Mouse (Mus musculus) midbrain, embryonic 14.5 days (tissue): ENCODE results near the gene Olfr620. TPM values are rescaled to one million over a fixed set of nuclear protein-coding genes. Genes with fewer than 3 reads are reported as not detected.

Source experiments
- ATAC-seq: fragments of 200-750 bp; cut with Nextera tagmentation; 2 replicates; pipeline ENCODE4 v1.8.0; 2017; ENCODE audit warnings: moderate number of reproducible peaks, moderate library complexity; ENCODE audit not compliant: low FRiP score, low TSS enrichment
- DNase-seq: peaks from one replicate; pipeline ENCODE4 v3.0.0-alpha.2; 2015
- H3K27ac ChIP-seq: fragments of 300-500 bp; sonication (generic); replicated peaks from 2 replicates; pipeline ENCODE4 v1.5.1; 2014; ENCODE audit warnings: mild to moderate bottlenecking, low read depth, low read length, moderate library complexity
- H3K27me3 ChIP-seq: fragments of 300-500 bp; sonication (generic); 2 replicates; pipeline ENCODE4 v1.6.1; 2014; ENCODE audit warnings: low read length, control low read depth, mixed read lengths; ENCODE audit not compliant: control insufficient read depth, insufficient read depth
- H3K36me3 ChIP-seq: fragments of 300-500 bp; sonication (generic); 2 replicates; pipeline ENCODE4 v1.6.1; 2014; ENCODE audit warnings: low read length, control low read depth; ENCODE audit not compliant: control insufficient read depth, insufficient read depth
- H3K4me1 ChIP-seq: fragments of 300-500 bp; sonication (generic); 2 replicates; pipeline ENCODE4 v1.6.1; 2014; ENCODE audit warnings: mild to moderate bottlenecking, antibody characterized with exemption, low read length, control low read depth; ENCODE audit not compliant: control insufficient read depth, insufficient read depth
- H3K4me2 ChIP-seq: fragments of 300-500 bp; sonication (generic); 2 replicates; pipeline ENCODE4 v1.6.1; 2014; ENCODE audit warnings: mild to moderate bottlenecking, low read length, moderate library complexity
- H3K4me3 ChIP-seq: fragments of 300-500 bp; sonication (generic); replicated peaks from 2 replicates; pipeline ENCODE4 v1.5.1; 2014; ENCODE audit warnings: low read depth, low read length
- H3K9ac ChIP-seq: fragments of 300-500 bp; sonication (generic); replicated peaks from 2 replicates; pipeline ENCODE4 v1.6.1; 2014; ENCODE audit warnings: mild to moderate bottlenecking, low read length, moderate library complexity
- H3K9me3 ChIP-seq: fragments of 300-500 bp; sonication (generic); 2 replicates; pipeline ENCODE4 v1.6.1; 2016; ENCODE audit warnings: low read length, control low read depth, mixed read lengths; ENCODE audit not compliant: control insufficient read depth
- WGBS: fragments of 180-500 bp; shearing (Covaris S2); extraction: QIAGEN DNeasy Blood & Tissue Kit; methylation state at CpG from one replicate; pipeline ENCODE4 v1.1.7; 2014; 5-methylcytosine and 5-hydroxymethylcytosine counted together
- polyA plus RNA-seq: library from polyadenylated mRNA; unstranded; fragments of >200 nt; fragmentation: Nextera tagmentation; extraction: Ambion mirVana; gene quantifications from 2 replicates; pipeline ENCODE4 v1.2.1, GENCODE M21; 2014

The Olfr620 gene
- polyA plus RNA-seq, result not detected in 2 replicates

GRCm38 (mm10) chr7:103612434-103612833 lies at the start of gene Olfr620:
TSS of gene Olfr620 (minus strand) at chr7:103612534.
- Histone ChIP-seq H3K27me3 (no peaks in the 10 kb centered on the region), H3K9ac (no peak within 1 kb of the TSS), H3K36me3 (no peaks in the 10 kb centered on the region), H3K27ac (no peak within 1 kb of the TSS), H3K9me3 (no peaks in the 10 kb centered on the region), H3K4me3 (no peak within 1 kb of the TSS), H3K4me2 (no peak within 1 kb of the TSS), H3K4me1 (no peaks in the 10 kb centered on the region)
- ATAC-seq (no peak), DNase-seq (no peak)
- 70% methylated on average over 2 of the region's 2 CpGs for WGBS

- no peaks in the 10 kb centered on the region for H3K36me3 ChIP-seq
- no peak overlapping the region for H3K9ac ChIP-seq
- WGBS, result 89% methylated on average over 4 of the region's 4 CpGs
- H3K4me2 ChIP-seq, result no peak overlapping the region
- no peaks in the 10 kb centered on the region for H3K27me3 ChIP-seq
- H3K27ac ChIP-seq, result no peak overlapping the region
- H3K9me3 ChIP-seq, result no peaks in the 10 kb centered on the region
- DNase-seq (no peak), ATAC-seq (no peak)
- no peak overlapping the region for H3K4me3 ChIP-seq
- no peaks in the 10 kb centered on the region for H3K4me1 ChIP-seq
Measured at GRCm38 (mm10) chr7:103644070-103644469, 31.7 kb upstream of the Olfr620 start.

GRCm38 (mm10) chr7:103642602-103643001 lies 30.3 kb upstream of the Olfr620 start, which contains the start of gene Olfr622:
TSS of gene Olfr622 (minus strand) at chr7:103642702.
- Histone ChIP-seq H3K4me1 (no peaks in the 10 kb centered on the region), H3K9me3 (no peaks in the 10 kb centered on the region), H3K4me3 (no peak within 1 kb of the TSS), H3K9ac (no peak within 1 kb of the TSS), H3K27me3 (no peaks in the 10 kb centered on the region), H3K27ac (no peak within 1 kb of the TSS), H3K4me2 (no peak within 1 kb of the TSS), H3K36me3 (no peaks in the 10 kb centered on the region)
- WGBS, result 80% methylated on average over 1 of the region's 1 CpGs
- ATAC-seq, result no peak
- no peak for DNase-seq

DNA sequence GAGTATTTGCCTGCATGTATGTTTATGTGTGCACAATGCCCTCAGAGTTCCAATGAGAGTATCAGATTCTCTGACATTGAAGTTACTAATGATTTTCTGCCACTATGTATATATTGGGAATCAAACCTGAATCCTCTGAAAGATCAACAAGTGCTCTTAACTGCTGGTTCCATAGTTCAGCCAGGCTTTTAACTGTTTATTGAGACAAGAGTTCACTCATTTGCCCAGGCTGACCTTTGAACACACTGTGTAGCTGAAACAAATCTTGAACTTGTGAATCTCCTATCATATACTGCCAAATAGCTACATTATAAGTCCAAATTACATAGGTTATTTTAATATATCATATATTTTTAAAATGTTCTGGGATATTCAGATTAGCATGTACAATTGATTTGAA lies 24.5 kb upstream of the Olfr620 start:
- no peak overlapping the region for H3K9ac ChIP-seq

GRCm38 (mm10) chr7:103607425-103607824 lies 4.9 kb downstream of the Olfr620 start:
- Histone ChIP-seq H3K27ac (no peak overlapping the region), H3K4me2 (no peak overlapping the region), H3K9ac (no peak overlapping the region), H3K27me3 (no peaks in the 10 kb centered on the region), H3K36me3 (no peaks in the 10 kb centered on the region), H3K4me1 (no peaks in the 10 kb centered on the region), H3K9me3 (no peaks in the 10 kb centered on the region), H3K4me3 (no peak overlapping the region)
- WGBS, result 96% methylated on average over 2 of the region's 2 CpGs
- ATAC-seq, result no peak
- no peak for DNase-seq

More for the DNA sequence above, 24.5 kb upstream of the Olfr620 start:
- H3K4me3 ChIP-seq, result no peak overlapping the region
- DNase-seq (no peak), ATAC-seq (no peak)
- H3K4me1 ChIP-seq, result no peaks in the 10 kb centered on the region
- no peak overlapping the region for H3K27ac ChIP-seq
- no peaks in the 10 kb centered on the region for H3K27me3 ChIP-seq
- no peak overlapping the region for H3K4me2 ChIP-seq
- no peaks in the 10 kb centered on the region for H3K36me3 ChIP-seq
- H3K9me3 ChIP-seq, result no peaks in the 10 kb centered on the region

GRCm38 (mm10) chr7:103600275-103600674 lies 12.1 kb downstream of the Olfr620 start, which contains the start of gene Olfr619:
TSS of gene Olfr619 (plus strand) at chr7:103600575.
- DNase-seq (no peak), ATAC-seq (no peak)
- H3K27me3 ChIP-seq, result no peaks in the 10 kb centered on the region
- no peaks in the 10 kb centered on the region for H3K36me3 ChIP-seq
- H3K9me3 ChIP-seq, result no peaks in the 10 kb centered on the region
- no peak within 1 kb of the TSS for H3K4me2 ChIP-seq
- H3K4me1 ChIP-seq, result no peaks in the 10 kb centered on the region
- no peak within 1 kb of the TSS for H3K27ac ChIP-seq
- H3K9ac ChIP-seq, result no peak within 1 kb of the TSS
- no peak within 1 kb of the TSS for H3K4me3 ChIP-seq

- H3K27me3 ChIP-seq, result no peaks in the 10 kb centered on the region
- DNase-seq (no peak), ATAC-seq (no peak)
- H3K4me1 ChIP-seq, result no peaks in the 10 kb centered on the region
- no peak within 1 kb of the TSS for H3K9ac ChIP-seq
- H3K4me3 ChIP-seq, result no peak within 1 kb of the TSS
- no peaks in the 10 kb centered on the region for H3K36me3 ChIP-seq
- H3K27ac ChIP-seq, result no peak within 1 kb of the TSS
- H3K4me2 ChIP-seq, result no peak within 1 kb of the TSS
- H3K9me3 ChIP-seq, result no peaks in the 10 kb centered on the region
- 57% methylated on average over 2 of the region's 2 CpGs for WGBS
Measured at GRCm38 (mm10) chr7:103589803-103590202, 22.5 kb downstream of the Olfr620 start, which contains the start of gene Olfr618. TSS of gene Olfr618 (plus strand) at chr7:103590103.

DNA sequence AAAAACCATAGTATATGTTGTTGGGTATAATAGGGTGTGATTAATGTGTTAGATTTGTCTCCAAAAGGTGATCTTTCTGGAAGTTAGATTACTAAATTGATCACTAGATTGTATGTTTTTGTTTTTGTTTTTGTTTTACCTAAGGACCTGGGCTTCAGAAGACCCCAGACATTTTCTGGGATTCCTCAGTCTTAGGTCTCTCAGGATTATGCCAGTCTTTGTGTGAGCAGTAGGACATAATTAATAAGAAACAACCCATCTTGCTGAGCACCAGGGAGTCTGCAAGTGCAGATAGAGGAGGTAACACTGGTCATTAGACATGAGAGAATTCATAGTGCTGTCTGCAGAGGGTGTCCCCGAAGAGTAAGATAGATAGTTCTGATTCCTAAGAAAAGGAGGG lies 39.6 kb downstream of the Olfr620 start, which contains the start of gene Olfr617:
Olfr617 (plus strand) TSS at position 301 of the 400 bp plus-strand sequence.
- no peaks in the 10 kb centered on the region for H3K9me3 ChIP-seq
- WGBS, result 88% methylated on average over 1 of the region's 1 CpGs
- no peaks in the 10 kb centered on the region for H3K4me1 ChIP-seq
- no peaks in the 10 kb centered on the region for H3K36me3 ChIP-seq
- DNase-seq (no peak), ATAC-seq (no peak)
- no peak within 1 kb of the TSS for H3K4me3 ChIP-seq
- H3K9ac ChIP-seq, result no peak within 1 kb of the TSS
- no peak within 1 kb of the TSS for H3K4me2 ChIP-seq
- H3K27me3 ChIP-seq, result no peaks in the 10 kb centered on the region
- H3K27ac ChIP-seq, result no peak within 1 kb of the TSS

- Histone ChIP-seq H3K27ac (no peak within 1 kb of the TSS), H3K36me3 (no peaks in the 10 kb centered on the region), H3K27me3 (no peaks in the 10 kb centered on the region), H3K4me1 (no peaks in the 10 kb centered on the region), H3K4me3 (no peak within 1 kb of the TSS), H3K4me2 (no peak within 1 kb of the TSS), H3K9ac (no peak within 1 kb of the TSS), H3K9me3 (no peaks in the 10 kb centered on the region)
- DNase-seq, result no peak
- 83% methylated on average over 3 of the region's 3 CpGs for WGBS
- ATAC-seq, result no peak
Measured at GRCm38 (mm10) chr7:103569043-103569442, 43.3 kb downstream of the Olfr620 start, which contains the start of gene Olfr616. TSS of gene Olfr616 (minus strand) at chr7:103569143.
